Mouse (Mus musculus) erythroblast, embryonic 14.5 days (primary cell): ENCODE results near the gene Adamtsl3.

Experiments used
- GATA1 ChIP-seq: IDR thresholded peaks from 2 replicates; pipeline ENCODE4 v1.6.1; 2012; ENCODE audit warnings: low read length, inconsistent platforms, mixed read lengths
- TAL1 ChIP-seq: IDR thresholded peaks from 3 replicates; pipeline ENCODE4 v1.6.1; 2012; ENCODE audit warnings: low read length, inconsistent platforms, mixed read lengths

DNA sequence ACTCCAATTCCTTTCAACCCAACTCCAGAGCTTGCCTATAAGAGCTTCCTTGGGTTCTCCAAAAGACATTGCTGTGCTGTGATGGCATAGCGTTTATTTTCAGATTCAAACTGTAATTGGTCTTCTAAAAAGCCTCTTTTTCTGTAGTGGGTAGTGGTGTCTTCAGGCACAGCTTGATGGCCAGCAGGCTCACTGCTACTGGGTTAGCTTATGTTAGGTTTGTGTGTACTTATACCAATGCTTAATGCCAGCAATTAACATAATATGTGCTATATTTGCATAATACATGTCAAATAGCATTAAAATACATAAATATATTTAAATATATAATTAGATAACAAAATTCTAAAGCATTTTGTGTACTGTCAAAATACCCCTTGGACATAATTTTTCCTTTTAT, 155.5 kb downstream of the Adamtsl3 start:
- no peak for TF ChIP-seq GATA1
- no peak for TF ChIP-seq TAL1
